Mouse (Mus musculus) brain, embryonic 14.5 days (tissue): ENCODE data around the gene Ttyh2.

ENCODE experiments used
- CTCF ChIP-seq: fragments of 200-500 bp; IDR thresholded peaks from 2 replicates; pipeline ENCODE4 v1.5.1; 2012; ENCODE audit warnings: inconsistent platforms, mild to moderate bottlenecking, moderate library complexity, borderline replicate concordance; ENCODE audit not compliant: insufficient read depth, insufficient read length; ENCODE audit errors: extremely low read depth
- POLR2A ChIP-seq: fragments of 200-500 bp; IDR thresholded peaks from 2 replicates; pipeline ENCODE4 v1.6.1; 2012; ENCODE audit warnings: mild to moderate bottlenecking, inconsistent platforms, borderline replicate concordance; ENCODE audit not compliant: poor library complexity, insufficient read depth, insufficient read length, severe bottlenecking; ENCODE audit errors: extremely low read depth

GRCm38 (mm10) chr11:114715531-114715930 lies 40.3 kb downstream of the Ttyh2 start:
- TF ChIP-seq CTCF (no peak), POLR2A (no peak)
